Mouse (Mus musculus): ENCODE results near the gene Kctd17. TPM values are rescaled to one million over a fixed set of nuclear protein-coding genes. Genes with fewer than 3 reads are reported as not detected.
A peak's percentile ranks its signal among the peaks of the same experiment; 100 is the strongest.

Kctd17 gene
- total RNA-seq (2021), result 10 to 100 TPM; 80.4 to 83.4 TPM
- long read RNA-seq, experiment 1, partial matches to known transcripts, result 13 of 28 reads
- long read RNA-seq, experiment 1, other reads (novel, unspliced or antisense), result 14 of 28 reads
- long read RNA-seq, experiment 2, transcript Kctd17-202 (6 exons, 986 nt), result major isoform, 7 of 23 reads
- long read RNA-seq, experiment 2, partial matches to known transcripts, result 0 of 23 reads
- long read RNA-seq, experiment 2, other reads (novel, unspliced or antisense), result 14 of 23 reads

GRCm38 (mm10) chr15:78428391-78429138, at the start of gene Kctd17:
Gene Kctd17, plus strand, starts transcription at chr15:78428564.
- DNase-seq (ENCODE audit: low spot score in 2 of 2), result peak; percentile 66 to 71

DNA sequence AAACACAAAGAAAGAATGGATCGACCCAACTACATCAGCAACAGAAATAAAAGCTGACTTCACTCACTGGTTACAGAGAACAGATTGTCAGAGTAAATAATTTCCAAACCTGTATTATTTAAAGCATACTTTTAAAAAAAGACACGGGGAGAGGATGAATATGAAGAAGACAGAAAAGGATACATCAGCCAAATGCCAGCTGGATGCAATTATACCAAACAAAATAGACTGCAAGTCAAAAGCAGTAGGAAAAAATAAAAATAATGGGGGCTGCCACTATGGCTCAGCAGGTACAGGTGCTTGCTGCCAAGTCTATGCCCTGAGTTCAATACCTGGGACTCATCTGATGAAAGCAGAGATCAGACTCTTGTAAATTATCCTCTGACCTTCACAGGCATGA, 48.2 kb upstream of the Kctd17 start:
- no peak for DNase-seq (ENCODE audit: low spot score in 2 of 2)

DNA sequence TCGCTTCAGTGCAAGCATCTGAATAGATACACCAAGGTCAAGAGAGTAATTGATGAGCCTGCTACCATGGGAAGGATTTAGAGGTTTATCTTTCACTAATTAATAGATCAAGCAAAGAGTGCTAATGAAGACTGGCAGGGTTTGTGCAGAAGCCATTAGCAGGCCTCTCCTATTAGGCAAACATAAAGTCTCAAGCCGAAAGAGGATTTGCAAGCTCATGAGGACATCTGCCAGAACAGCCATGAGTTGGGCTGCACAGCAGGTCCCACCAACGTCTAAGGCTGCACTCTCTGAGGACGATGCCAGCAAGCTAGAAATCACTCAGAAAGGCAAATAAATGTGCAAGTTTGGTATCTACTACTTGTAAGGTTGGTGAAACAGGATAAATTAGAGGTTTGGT, 47.6 kb upstream of the Kctd17 start:
- no peak for DNase-seq (ENCODE audit: low spot score in 2 of 2)

DNA sequence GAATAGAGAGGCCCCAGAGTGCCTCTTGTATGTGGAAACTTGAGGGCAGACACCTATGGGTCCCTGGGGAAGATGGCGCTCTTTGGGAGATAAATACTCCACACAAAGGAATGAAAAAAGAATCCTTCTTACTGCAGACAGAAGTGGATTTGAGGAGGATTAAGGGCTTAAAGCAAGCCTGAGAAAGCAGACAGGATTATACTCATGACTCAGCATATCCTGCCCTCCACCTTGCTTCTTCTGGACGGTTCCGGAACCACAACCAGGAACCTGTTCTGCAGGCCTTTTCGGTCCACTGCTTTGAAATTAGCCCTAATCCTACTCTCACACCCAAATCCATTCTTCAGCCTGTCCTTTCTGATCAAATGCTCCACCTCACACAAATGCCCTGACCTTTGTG, 46.2 kb upstream of the Kctd17 start:
- no peak for DNase-seq (ENCODE audit: low spot score in 2 of 2)

- DNase-seq (ENCODE audit: low spot score in 2 of 2), result no peak
Measured at GRCm38 (mm10) chr15:78383450-78384219, 44.7 kb upstream of the Kctd17 start.

DNA sequence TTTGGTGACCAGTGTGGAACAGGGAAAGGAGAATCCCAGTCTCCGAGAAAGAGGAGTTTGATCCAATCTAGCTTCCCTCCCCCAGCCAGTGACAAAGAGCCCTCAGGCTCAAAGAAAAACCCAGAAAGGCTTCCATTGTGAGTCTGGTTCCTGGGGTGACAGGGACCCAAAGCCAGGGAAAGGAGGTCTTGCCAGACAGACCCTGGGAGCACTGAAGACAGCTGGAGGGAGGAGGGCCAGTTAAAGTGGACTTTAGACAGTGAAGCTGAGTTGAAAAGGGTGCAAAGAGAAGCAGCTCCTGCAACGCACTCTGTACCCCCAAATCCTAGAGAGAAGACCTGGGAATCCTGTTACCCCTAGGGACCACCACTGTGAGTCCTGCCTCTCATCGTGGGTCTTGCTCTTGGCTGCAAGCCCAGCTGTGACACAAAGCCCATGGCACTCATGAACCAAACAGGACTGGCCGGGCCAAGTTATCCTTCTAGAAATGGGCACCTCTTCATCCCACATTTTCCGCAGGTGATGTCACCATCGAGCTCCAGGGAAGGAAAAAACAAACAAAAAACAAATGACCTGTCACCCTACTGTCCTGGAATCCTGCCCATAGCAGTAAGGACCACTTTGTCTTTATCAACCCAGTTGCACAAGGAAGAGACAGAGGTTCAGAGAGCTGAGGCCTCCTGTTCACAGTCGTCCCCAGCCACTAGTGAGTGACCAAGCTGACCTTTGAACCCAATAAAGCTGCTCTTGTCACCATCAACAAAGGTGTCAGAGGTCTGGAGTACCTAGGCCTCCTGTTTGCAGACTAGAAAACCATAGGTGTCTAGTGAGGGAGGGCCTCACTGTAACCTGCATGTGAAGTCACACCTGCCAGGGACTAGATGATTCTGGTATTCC, 43.9 kb upstream of the Kctd17 start:
- DNase-seq (ENCODE audit: low spot score in 2 of 2), result no peak

GRCm38 (mm10) chr15:78385564-78385963, 42.8 kb upstream of the Kctd17 start:
- no peak for DNase-seq (ENCODE audit: low spot score in 2 of 2)

DNA sequence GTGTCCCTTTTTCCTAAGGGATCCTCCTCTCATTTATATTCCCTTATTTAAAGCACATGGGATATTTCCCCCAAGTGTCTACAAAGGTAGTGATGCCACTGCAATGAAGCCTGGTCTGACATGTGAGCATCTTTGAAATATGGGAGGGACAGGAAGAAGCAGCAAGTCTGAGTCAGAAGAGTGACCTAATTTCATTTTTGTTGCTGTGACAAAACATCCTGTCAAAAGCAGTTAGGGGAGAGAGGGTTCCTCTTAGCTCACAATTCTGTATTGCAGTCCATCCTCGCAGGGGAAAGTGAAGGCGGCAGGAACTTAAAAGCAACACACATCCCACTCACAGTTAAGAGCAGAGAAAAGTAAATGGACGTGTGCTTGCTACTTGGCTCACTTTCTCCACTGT, 37.5 kb upstream of the Kctd17 start:
- DNase-seq (ENCODE audit: low spot score in 2 of 2), result no peak

- no peak for DNase-seq (ENCODE audit: low spot score in 2 of 2)
Measured at GRCm38 (mm10) chr15:78395478-78395962, 32.8 kb upstream of the Kctd17 start, which contains the start of gene Tex33. Gene Tex33, minus strand, starts transcription at chr15:78395912.

- DNase-seq (ENCODE audit: low spot score in 2 of 2), result no peak
Measured at GRCm38 (mm10) chr15:78401345-78401744, 27.0 kb upstream of the Kctd17 start.

- DNase-seq (ENCODE audit: low spot score in 2 of 2), result peak; percentile 56 to 66
Measured at GRCm38 (mm10) chr15:78401921-78402320, 26.4 kb upstream of the Kctd17 start.

DNA sequence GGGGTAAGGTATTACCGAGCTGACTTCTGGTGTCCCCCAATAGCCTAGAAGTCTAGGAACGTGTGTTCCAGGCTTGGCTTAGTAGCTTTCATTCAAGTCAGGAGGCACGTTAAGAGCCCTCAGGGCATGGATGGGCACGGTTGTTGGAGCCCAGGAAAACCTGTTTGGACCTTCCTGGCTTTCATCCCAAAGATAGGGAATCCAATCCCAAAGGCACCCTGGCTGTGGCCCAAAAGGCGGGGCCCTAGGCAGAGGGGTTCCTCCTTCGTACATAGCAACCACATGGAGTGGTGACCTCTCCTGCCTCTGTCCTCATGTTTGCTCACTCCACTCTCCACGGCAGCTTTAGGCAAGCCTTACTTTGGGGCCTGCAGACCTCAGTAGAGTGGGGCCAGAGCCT, 25.9 kb upstream of the Kctd17 start:
- DNase-seq (ENCODE audit: low spot score in 2 of 2), result peak in 1 of 2 experiments; percentile 57

- DNase-seq (ENCODE audit: low spot score in 2 of 2), result peak; percentile 44 to 55
Measured at GRCm38 (mm10) chr15:78403301-78403741, 25.0 kb upstream of the Kctd17 start.

GRCm38 (mm10) chr15:78403896-78404295, 24.5 kb upstream of the Kctd17 start:
- peak; percentile 59 to 81 for DNase-seq (ENCODE audit: low spot score in 2 of 2)

- no peak for DNase-seq (ENCODE audit: low spot score in 2 of 2)
Measured at GRCm38 (mm10) chr15:78405098-78405497, 23.3 kb upstream of the Kctd17 start.

- peak; percentile 84 to 91 for DNase-seq (ENCODE audit: low spot score in 2 of 2)
Measured at GRCm38 (mm10) chr15:78405517-78406211, 22.7 kb upstream of the Kctd17 start, which contains the start of gene Tst. Gene Tst, minus strand, starts transcription at chr15:78405907.

DNA sequence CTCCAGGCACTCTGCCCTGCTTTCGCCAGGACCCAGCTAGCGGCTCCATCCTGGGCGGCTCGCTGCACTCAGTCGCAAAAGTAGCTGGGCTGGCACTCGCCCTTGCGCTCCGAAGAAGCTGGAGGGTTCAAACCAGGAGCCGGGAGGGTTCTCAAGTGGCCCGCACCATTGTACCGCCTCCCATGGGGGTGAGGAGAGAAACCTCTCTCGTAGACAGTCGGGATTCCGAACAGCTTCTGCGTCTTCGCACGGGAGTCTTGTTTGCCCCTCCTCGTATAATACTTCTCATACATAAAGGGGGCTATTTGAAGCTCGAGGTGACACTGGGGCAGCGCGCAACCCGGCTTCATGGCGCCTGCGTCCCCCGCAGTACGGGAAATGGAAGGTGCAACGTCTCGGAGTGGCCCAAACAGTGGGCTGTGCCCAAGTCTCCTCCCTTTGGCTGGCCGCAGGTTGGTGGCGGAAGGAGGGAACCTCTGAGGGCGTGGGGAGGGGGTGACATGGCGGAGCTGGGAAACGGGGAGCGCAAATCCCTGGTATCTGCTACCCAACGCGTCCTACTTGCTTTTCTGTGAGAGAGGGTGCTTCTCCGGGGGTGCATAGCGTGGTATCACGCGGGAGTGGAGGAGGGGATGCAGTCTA, 21.9 kb upstream of the Kctd17 start, which contains the start of gene Mpst:
Gene Mpst (plus strand): TSS at position 124 of the 642 bp plus-strand sequence.
- peak; percentile 80 to 88 for DNase-seq (ENCODE audit: low spot score in 2 of 2)

DNA sequence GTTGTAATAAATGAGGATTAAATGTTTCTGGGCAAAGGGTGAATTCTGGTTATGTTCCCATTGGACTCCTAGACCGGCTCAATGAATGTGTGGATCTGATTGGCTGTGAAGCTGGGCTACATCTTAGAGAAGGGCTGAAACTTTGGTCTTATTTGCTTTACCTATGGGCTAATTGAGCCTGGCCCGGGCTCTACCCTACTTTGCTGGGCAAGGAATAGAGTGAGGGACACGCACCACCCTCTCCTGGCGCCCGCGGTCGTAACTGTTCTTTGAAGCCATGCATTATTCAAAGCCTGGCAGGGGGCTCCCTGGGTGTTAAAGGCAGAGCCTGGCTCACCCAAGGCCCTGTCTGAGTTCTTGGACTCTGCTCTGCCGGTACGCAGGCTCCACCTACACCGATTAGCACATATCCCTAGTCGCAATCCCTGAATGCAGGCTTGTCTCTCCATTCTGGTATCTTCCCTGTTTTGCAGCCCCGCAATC, 18.8 kb upstream of the Kctd17 start:
- DNase-seq (ENCODE audit: low spot score in 2 of 2), result no peak

Measured in adrenal gland, adult 18-20 months (tissue).